Mouse (Mus musculus) B cell, adult (primary cell): ENCODE data around the gene Spats2. TPM values are rescaled to one million over a fixed set of nuclear protein-coding genes. Genes with fewer than 3 reads are reported as not detected.

ENCODE experiments used
- total RNA-seq: library from RNA; stranded (reverse); gene quantifications from 4 replicates; pipeline ENCODE4 v1.2.4, GENCODE M21; 2023; ENCODE audit not compliant: inconsistent age

The Spats2 gene
- not detected in 4 replicates for total RNA-seq

DNA sequence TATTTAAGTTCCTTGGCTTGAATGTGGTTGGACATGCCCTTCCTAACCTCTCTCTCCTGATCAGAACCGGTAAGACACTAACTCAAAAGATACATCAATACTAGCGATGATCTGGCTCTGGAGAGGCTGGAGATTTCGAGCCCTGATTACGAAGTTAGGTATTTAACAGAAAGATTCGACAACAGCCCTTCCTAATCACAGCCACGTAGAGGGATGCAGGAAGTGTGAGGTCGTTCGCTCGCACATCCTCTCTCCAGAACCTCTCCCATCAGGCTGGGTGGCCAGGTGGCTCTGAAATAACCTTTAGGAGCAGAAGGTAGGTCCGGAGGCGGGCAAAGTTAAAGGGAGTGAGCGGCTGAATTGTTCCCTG lies at the start of gene Spats2:
Spats2 (plus strand) TSS at position 206 of the 370 bp plus-strand sequence.

DNA sequence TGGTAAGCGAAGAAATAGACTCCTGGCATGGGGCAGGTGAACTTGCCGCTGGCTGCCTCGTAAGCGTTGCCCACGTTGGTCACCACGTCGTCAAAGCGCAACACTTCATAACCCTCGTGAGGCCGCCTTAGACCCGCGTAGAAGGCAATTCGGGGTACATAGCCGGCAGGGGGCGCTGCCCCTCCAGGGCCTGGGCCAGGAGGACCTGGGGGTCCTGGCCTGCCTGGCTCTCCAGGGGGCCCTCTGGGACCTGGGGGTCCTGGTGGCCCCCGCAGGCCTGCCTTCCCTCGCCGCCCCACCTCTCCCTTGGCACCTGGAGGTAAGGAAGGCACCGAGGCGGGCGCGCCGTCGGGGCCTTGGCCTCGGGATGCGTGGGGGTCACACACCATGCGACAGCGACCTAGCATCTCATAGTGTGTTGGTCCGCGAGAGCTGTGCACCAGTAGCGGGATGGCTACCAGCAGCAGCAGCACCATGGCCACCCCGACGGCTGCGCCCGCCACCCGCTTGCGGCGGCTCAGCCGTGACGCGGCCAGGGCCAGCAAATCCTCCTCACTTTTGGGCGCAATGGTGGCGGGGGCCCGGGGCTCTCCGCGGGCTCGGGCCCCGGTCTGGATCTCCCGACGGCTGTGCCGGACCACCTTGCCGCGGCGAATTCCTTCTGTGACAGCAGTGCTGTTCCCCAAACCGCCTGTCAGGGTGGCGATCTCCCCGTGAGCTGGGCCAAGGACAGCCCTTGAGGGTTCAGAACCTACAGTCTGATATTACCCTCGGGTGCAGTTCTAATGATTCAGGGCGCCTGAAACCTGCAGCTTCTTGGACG lies 38.3 kb upstream of the Spats2 start, which contains the start of gene C1ql4:
C1ql4 (minus strand) TSS at position 565 of the 823 bp plus-strand sequence.

DNA sequence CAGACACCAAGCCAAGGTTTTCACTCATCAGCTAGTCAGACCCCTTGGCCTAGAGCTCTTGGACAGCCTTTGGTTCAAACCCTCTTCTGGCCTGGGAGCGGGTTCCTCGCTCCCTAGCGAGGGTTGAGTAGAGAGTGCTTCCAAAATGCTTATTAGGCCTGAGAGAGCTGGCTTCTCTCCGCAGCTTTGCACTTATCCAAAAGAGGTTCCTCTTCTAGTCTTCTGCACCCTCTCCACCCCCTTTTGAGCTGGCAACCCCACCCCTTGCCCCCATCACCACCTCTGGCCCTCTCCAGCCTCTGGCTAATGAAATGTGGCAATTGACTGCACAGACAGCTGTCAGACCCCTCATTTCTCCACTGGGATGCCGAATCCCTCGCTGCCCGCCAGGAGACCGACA lies 32.8 kb upstream of the Spats2 start, which contains the start of gene Dnajc22:
Dnajc22 (plus strand) TSS at position 301 of the 400 bp plus-strand sequence.

DNA sequence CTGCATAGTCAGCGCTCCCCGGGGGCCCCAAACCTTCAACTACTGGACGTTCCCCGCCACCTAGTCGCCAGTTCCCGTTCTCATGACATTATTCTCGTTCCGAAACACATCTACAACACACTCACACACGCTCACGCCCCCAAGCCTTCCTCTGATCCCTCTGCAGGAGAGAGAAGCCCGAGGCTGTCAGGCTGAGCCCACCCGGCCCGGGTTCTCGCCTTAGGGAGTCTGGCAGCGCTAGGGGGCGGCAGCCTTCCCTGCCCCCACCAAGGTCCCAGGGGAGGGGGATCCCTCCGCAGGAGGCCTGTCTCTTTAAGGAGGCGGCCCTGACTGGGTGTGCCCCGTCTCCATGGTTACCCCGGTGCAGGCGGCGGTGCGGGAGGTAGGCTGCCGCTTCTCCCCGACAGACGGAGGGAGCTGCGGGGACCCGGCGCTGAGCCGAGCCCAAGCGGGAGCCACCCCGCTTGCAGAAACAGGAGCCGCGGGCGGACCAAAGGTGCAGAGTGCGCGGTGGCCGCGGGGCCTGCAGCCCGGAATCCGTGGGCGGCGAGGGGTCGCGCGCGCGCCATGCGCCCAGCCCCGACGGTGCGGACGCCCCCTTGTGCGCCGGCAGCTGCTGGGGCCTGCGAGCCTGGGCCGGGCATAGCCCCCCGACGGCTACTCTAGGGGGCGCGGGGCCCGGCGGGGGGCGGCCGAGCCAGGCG lies 98.6 kb downstream of the Spats2 start, which contains the start of gene Kcnh3:
Kcnh3 (plus strand) TSS at position 654 of the 704 bp plus-strand sequence.

DNA sequence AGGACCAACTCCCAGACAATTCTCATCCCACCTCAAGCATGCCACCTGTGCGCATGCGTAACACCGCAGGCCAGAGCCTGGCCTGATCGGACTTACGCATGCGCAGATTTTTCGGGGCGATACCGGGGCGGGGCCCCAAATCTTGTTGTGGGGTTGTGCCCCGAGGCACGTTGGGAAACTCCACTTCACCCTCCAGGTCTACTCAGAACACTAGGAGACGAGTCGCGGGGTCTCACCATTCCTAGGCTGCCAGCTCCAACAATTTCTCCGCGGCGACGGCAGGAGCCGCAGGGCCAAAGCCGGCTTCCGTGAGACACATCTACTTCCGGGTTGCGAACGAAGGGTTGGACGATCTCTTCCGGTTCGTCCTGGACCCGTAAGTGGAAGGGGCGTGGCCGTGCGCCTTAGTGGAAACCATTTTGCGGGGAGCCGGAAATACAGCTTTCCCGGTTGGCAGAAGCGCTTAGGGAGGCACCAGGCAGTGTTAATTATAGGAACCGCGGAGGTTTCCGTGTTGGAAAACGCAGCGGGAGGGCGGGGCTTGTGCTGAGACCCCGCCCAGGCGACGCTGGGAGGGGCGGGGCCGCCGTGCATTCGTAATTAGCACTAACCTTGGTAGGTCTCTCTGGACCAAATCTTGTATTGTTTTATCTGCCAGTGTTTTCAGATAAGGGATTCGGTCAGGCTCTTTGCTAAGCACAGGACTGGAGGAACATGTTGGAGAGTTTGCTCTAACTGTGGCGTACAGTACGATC lies 126.1 kb downstream of the Spats2 start, which contains the start of gene Mcrs1:
Mcrs1 (minus strand) TSS at position 336 of the 755 bp plus-strand sequence.

Other genes starting within 250 kb of the Spats2 start
- gene Rhebl1, start 231.4 kb upstream of the Spats2 start, total RNA-seq: 18.3 to 23.1 TPM (median 21.3 TPM) in 4 replicates
- 0.80 TPM in 1 of 4 replicates, not detected in the others for gene Dhh, start 227.4 kb upstream of the Spats2 start, total RNA-seq
- gene Lmbr1l, start 207.7 kb upstream of the Spats2 start, total RNA-seq: 228 to 245 TPM (median 238 TPM) in 4 replicates
- gene Tuba1b, start 191.4 kb upstream of the Spats2 start, total RNA-seq: 147 to 162 TPM (median 158 TPM) in 4 replicates
- gene Gm49450, start 172.4 kb upstream of the Spats2 start, total RNA-seq: not detected in 4 replicates
- 132 to 146 TPM (median 141 TPM) in 4 replicates for gene Tuba1a, start 172.2 kb upstream of the Spats2 start, total RNA-seq
- 66.8 to 74.7 TPM (median 73.4 TPM) in 4 replicates for gene Tuba1c, start 96.0 kb upstream of the Spats2 start, total RNA-seq
- not detected in 4 replicates for gene Prph, start 70.7 kb upstream of the Spats2 start, total RNA-seq
- gene Troap, start 51.3 kb upstream of the Spats2 start, total RNA-seq: 0.87 to 1.8 TPM (median 1.6 TPM) in 4 replicates
- not detected in 4 replicates for gene C1ql4, start 38.1 kb upstream of the Spats2 start, total RNA-seq
- 0.33 TPM in 1 of 4 replicates, not detected in the others for gene Dnajc22, start 32.7 kb upstream of the Spats2 start, total RNA-seq
- 1.9 to 3.3 TPM (median 2.3 TPM) in 4 replicates for gene Kcnh3, start 98.9 kb downstream of the Spats2 start, total RNA-seq
- gene Mcrs1, start 126.0 kb downstream of the Spats2 start, total RNA-seq: 127 to 144 TPM (median 141 TPM) in 4 replicates
- 13.0 to 24.0 TPM (median 17.7 TPM) in 4 replicates for gene Prpf40b, start 169.2 kb downstream of the Spats2 start, total RNA-seq
- gene Fam186b, start 170.0 kb downstream of the Spats2 start, total RNA-seq: not detected in 4 replicates
- gene Fmnl3, start 244.6 kb downstream of the Spats2 start, total RNA-seq: 139 to 148 TPM (median 141 TPM) in 4 replicates